Mouse (Mus musculus) stomach, embryonic 14.5 days (tissue): ENCODE measurements around the gene Entpd7. TPM values are rescaled to one million over a fixed set of nuclear protein-coding genes. Genes with fewer than 3 reads are reported as not detected.

Source experiments
- ATAC-seq: fragments of 200-750 bp; cut with Nextera tagmentation; 2 replicates; pipeline ENCODE4 v1.8.0; 2017; ENCODE audit warnings: low read depth, moderate TSS enrichment; ENCODE audit not compliant: insufficient number of reproducible peaks, insufficient read depth, low FRiP score
- H3K27ac ChIP-seq: fragments of 300-500 bp; sonication (generic); 2 replicates; pipeline ENCODE4 v1.5.1; 2014; ENCODE audit warnings: mild to moderate bottlenecking, low read length, moderate library complexity, mixed read lengths
- H3K27me3 ChIP-seq: fragments of 300-500 bp; sonication (generic); 2 replicates; pipeline ENCODE4 v1.6.1; 2014; ENCODE audit warnings: low read length, control low read depth, mixed read lengths; ENCODE audit not compliant: control insufficient read depth, insufficient read depth
- H3K36me3 ChIP-seq: fragments of 300-500 bp; sonication (generic); 2 replicates; pipeline ENCODE4 v1.6.1; 2014; ENCODE audit warnings: mild to moderate bottlenecking, control low read depth, low read length, moderate library complexity, mixed read lengths; ENCODE audit not compliant: control insufficient read depth, insufficient read depth
- H3K4me1 ChIP-seq: fragments of 300-500 bp; sonication (generic); 2 replicates; pipeline ENCODE4 v1.6.1; 2014; ENCODE audit warnings: low read length, control low read depth, mixed read lengths; ENCODE audit not compliant: control insufficient read depth, insufficient read depth
- H3K4me2 ChIP-seq: fragments of 300-500 bp; sonication (generic); replicated peaks from 2 replicates; pipeline ENCODE4 v1.6.1; 2014; ENCODE audit warnings: low read depth, low read length, control low read depth
- H3K4me3 ChIP-seq: fragments of 300-500 bp; sonication (generic); 2 replicates; pipeline ENCODE4 v1.5.1; 2014; ENCODE audit warnings: low read depth, low read length, control low read depth
- H3K9ac ChIP-seq: fragments of 300-500 bp; sonication (generic); replicated peaks from 2 replicates; pipeline ENCODE4 v1.6.1; 2014; ENCODE audit warnings: low read depth, mild to moderate bottlenecking, control low read depth, low read length, moderate library complexity, mixed read lengths
- H3K9me3 ChIP-seq: fragments of 300-500 bp; sonication (generic); 2 replicates; pipeline ENCODE4 v1.6.1; 2016; ENCODE audit warnings: low read depth, low read length, control low read depth; ENCODE audit not compliant: control insufficient read depth
- WGBS: fragments of 180-500 bp; shearing (Covaris S2); extraction: QIAGEN DNeasy Blood & Tissue Kit; methylation state at CpG from one replicate; pipeline ENCODE4 v1.1.7; 2014; 5-methylcytosine and 5-hydroxymethylcytosine counted together
- polyA plus RNA-seq: library from polyadenylated mRNA; unstranded; fragments of >200 nt; fragmentation: Nextera tagmentation; extraction: Ambion mirVana; gene quantifications from 2 replicates; pipeline ENCODE4 v1.2.1, GENCODE M21; 2014

Gene Entpd7
- polyA plus RNA-seq, 1 experiment from 2014 or later = 15.7 TPM

DNA sequence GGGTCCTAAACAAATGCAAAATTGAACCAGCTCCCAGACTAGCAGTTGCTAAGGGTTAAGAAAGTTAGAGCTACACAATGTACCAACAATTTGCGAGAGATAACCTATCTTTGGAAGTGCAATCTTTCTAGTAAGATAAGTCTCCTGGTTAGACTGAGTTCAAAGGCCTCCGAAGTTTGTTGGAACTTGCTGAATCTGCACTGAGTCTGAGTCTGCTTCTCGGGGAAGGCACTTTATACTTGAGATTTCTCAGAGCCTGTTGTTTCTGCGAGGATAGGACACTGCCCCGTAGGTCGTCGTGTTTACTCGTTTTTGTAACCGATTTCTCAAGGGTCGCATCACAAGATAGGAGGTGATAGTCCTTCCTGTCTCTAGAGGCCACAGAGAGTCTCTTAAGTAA lies 86.0 kb downstream of the Entpd7 start:
- 61% methylated on average over 10 of the region's 10 CpGs for WGBS
- H3K4me3 ChIP-seq = no peak overlapping the region
- no peaks in the 10 kb centered on the region for H3K27me3 ChIP-seq
- no peaks in the 10 kb centered on the region for H3K4me1 ChIP-seq
- no peak overlapping the region for H3K9ac ChIP-seq
- H3K27ac ChIP-seq = no peak overlapping the region
- H3K9me3 ChIP-seq = no peaks in the 10 kb centered on the region
- H3K4me2 ChIP-seq = no peak overlapping the region
- H3K36me3 ChIP-seq = no peaks in the 10 kb centered on the region
- ATAC-seq = no peak

GRCm38 (mm10) chr19:43776561-43776960 lies 87.1 kb downstream of the Entpd7 start:
- no peak overlapping the region for H3K27ac ChIP-seq
- WGBS = 74% methylated on average over 4 of the region's 4 CpGs
- H3K36me3 ChIP-seq = no peaks in the 10 kb centered on the region
- ATAC-seq = no peak
- H3K4me1 ChIP-seq = no peaks in the 10 kb centered on the region
- no peaks in the 10 kb centered on the region for H3K9me3 ChIP-seq
- H3K9ac ChIP-seq = no peak overlapping the region
- no peaks in the 10 kb centered on the region for H3K27me3 ChIP-seq
- no peak overlapping the region for H3K4me2 ChIP-seq
- no peak overlapping the region for H3K4me3 ChIP-seq

DNA sequence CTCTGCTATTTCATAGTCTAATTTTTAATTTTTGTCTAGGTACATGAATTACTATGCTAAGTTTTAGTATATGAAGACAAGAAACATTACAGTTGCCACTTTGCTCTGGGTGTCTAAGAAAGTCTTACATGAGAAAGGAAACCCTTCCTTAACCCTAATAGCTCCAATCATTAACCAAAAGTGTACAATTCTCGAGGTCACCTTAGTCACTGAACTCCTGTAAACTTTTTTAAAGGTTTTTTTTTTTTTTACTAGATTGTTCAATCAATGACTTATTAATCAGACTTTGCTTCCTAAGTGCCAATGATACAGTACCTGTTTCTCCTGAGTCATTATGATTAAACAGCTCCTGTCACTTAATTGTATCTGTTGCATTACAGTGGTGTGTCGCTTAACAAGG lies 87.8 kb downstream of the Entpd7 start:
- Histone ChIP-seq H3K4me3 (no peak overlapping the region), H3K9ac (no peak overlapping the region), H3K36me3 (no peaks in the 10 kb centered on the region), H3K9me3 (no peaks in the 10 kb centered on the region), H3K27ac (no peak overlapping the region), H3K4me2 (no peak overlapping the region), H3K4me1 (no peaks in the 10 kb centered on the region), H3K27me3 (no peaks in the 10 kb centered on the region)
- ATAC-seq = no peak
- 66% methylated on average over 2 of the region's 2 CpGs for WGBS

DNA sequence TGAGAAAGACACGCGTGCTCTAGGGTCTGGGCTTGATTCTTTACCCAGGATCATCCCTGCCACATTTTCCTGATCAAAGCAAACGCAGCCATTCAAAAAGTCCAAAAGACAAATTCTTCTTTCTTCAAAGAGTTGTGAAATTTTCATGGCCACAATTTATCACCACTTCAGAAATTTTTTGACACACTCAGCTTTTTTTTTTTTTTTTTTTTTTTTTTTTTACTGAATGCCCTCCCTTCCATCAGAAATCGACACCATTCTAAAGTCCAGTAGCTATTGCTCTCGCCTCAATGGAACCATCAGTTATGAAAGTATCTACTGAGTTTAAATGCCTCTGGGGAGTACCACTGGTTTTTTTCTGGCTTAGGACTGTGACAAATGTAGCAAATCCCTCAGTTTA lies 90.9 kb downstream of the Entpd7 start:
- no peak for ATAC-seq
- H3K9me3 ChIP-seq = no peaks in the 10 kb centered on the region
- no peak overlapping the region for H3K4me2 ChIP-seq
- H3K4me3 ChIP-seq = no peak overlapping the region
- no peaks in the 10 kb centered on the region for H3K4me1 ChIP-seq
- 74% methylated on average over 5 of the region's 5 CpGs for WGBS
- H3K36me3 ChIP-seq = no peaks in the 10 kb centered on the region
- no peaks in the 10 kb centered on the region for H3K27me3 ChIP-seq
- H3K27ac ChIP-seq = no peak overlapping the region
- no peak overlapping the region for H3K9ac ChIP-seq

GRCm38 (mm10) chr19:43781980-43782379 lies 92.5 kb downstream of the Entpd7 start, which contains the start of gene Abcc2:
Gene Abcc2 (plus strand): TSS chr19:43782192.
- H3K4me2 ChIP-seq = no peak within 1 kb of the TSS
- no peaks in the 10 kb centered on the region for H3K9me3 ChIP-seq
- ATAC-seq = no peak
- H3K27me3 ChIP-seq = no peaks in the 10 kb centered on the region
- no peaks in the 10 kb centered on the region for H3K36me3 ChIP-seq
- no peaks in the 10 kb centered on the region for H3K4me1 ChIP-seq
- no peak within 1 kb of the TSS for H3K27ac ChIP-seq
- H3K9ac ChIP-seq = no peak within 1 kb of the TSS
- H3K4me3 ChIP-seq = no peak within 1 kb of the TSS
- 76% methylated on average over 3 of the region's 3 CpGs for WGBS

Other genes with a start within 250 kb of the Entpd7 start
- 0.32 and 0.77 TPM in 2 replicates for gene Cnnm1, start 249.2 kb upstream of the Entpd7 start, polyA plus RNA-seq
- 21.3 and 21.6 TPM in 2 replicates for gene Got1, start 165.1 kb upstream of the Entpd7 start, polyA plus RNA-seq
- gene Nkx2-3, start 77.3 kb upstream of the Entpd7 start, polyA plus RNA-seq = 5.5 and 6.9 TPM in 2 replicates
- 14.9 and 18.4 TPM in 2 replicates for gene Slc25a28, start 14.8 kb upstream of the Entpd7 start, polyA plus RNA-seq
- 14.8 and 15.5 TPM in 2 replicates for gene Cutc, start 63.3 kb downstream of the Entpd7 start, polyA plus RNA-seq
- gene Cox15, start 63.3 kb downstream of the Entpd7 start, polyA plus RNA-seq = 7.6 and 9.2 TPM in 2 replicates
- gene Abcc2, start 92.5 kb downstream of the Entpd7 start, polyA plus RNA-seq = 0.13 TPM in 2 replicates